Mouse (Mus musculus) erythroid progenitor cell, adult 5-6 weeks (primary cell): ENCODE measurements around the gene Kcnj6. TPM values are rescaled to one million over a fixed set of nuclear protein-coding genes. Genes with fewer than 3 reads are reported as not detected.

Source experiments
- ATAC-seq: replicated peaks from 2 replicates; pipeline ENCODE4 v1.8.0; 2016; ENCODE audit warnings: moderate number of reproducible peaks, mild to moderate bottlenecking, moderate TSS enrichment, inconsistent platforms; ENCODE audit not compliant: poor library complexity, low FRiP score, severe bottlenecking
- total RNA-seq, 2 experiments: library from RNA; stranded (forward) in 1 of 2; stranded (reverse) in 1 of 2; fragments of 150-400 nt in 1 of 2; fragments of 186-747, 209-891 nt in 1 of 2; gene quantifications; 2 replicates each; pipeline versions ENCODE4 v1.2.3 to v1.2.4; 2015 to 2017; ENCODE audit warnings: low replicate concordance in 2 of 2

The Kcnj6 gene
- total RNA-seq, 2 experiments from 2014 or later: not detected

GRCm38 (mm10) chr16:94946848-94947247 lies 50.7 kb downstream of the Kcnj6 start:
- no peak for ATAC-seq

GRCm38 (mm10) chr16:94932702-94933101 lies 64.8 kb downstream of the Kcnj6 start:
- no peak for ATAC-seq

GRCm38 (mm10) chr16:94931343-94932301 lies 65.9 kb downstream of the Kcnj6 start:
- ATAC-seq: no peak

- ATAC-seq: no peak
Observed at GRCm38 (mm10) chr16:94925364-94925763, 72.1 kb downstream of the Kcnj6 start.

- no peak for ATAC-seq
Observed at GRCm38 (mm10) chr16:94919177-94919576, 78.3 kb downstream of the Kcnj6 start.

GRCm38 (mm10) chr16:94906026-94906425 lies 91.5 kb downstream of the Kcnj6 start:
- ATAC-seq: no peak

- no peak for ATAC-seq
Observed at GRCm38 (mm10) chr16:94898832-94899231, 98.7 kb downstream of the Kcnj6 start.

GRCm38 (mm10) chr16:94892162-94892650 lies 105.3 kb downstream of the Kcnj6 start:
- no peak for ATAC-seq

- ATAC-seq: no peak
Observed at GRCm38 (mm10) chr16:94890581-94890980, 106.9 kb downstream of the Kcnj6 start.

- ATAC-seq: no peak
Observed at GRCm38 (mm10) chr16:94890056-94890455, 107.4 kb downstream of the Kcnj6 start.

- no peak for ATAC-seq
Observed at GRCm38 (mm10) chr16:94888554-94888953, 108.9 kb downstream of the Kcnj6 start.

GRCm38 (mm10) chr16:94886398-94886797 lies 111.1 kb downstream of the Kcnj6 start:
- ATAC-seq: no peak

- ATAC-seq: no peak
Observed at GRCm38 (mm10) chr16:94885062-94885461, 112.4 kb downstream of the Kcnj6 start.

- ATAC-seq: no peak
Observed at GRCm38 (mm10) chr16:94883909-94884308, 113.6 kb downstream of the Kcnj6 start.

GRCm38 (mm10) chr16:94883196-94883595 lies 114.3 kb downstream of the Kcnj6 start:
- ATAC-seq: no peak

- no peak for ATAC-seq
Observed at GRCm38 (mm10) chr16:94882111-94882510, 115.4 kb downstream of the Kcnj6 start.

- ATAC-seq: no peak
Observed at GRCm38 (mm10) chr16:94872614-94873272, 124.8 kb downstream of the Kcnj6 start.

GRCm38 (mm10) chr16:94868354-94868753 lies 129.1 kb downstream of the Kcnj6 start:
- ATAC-seq: no peak

GRCm38 (mm10) chr16:94866300-94866956 lies 131.1 kb downstream of the Kcnj6 start:
- ATAC-seq: no peak

- ATAC-seq: no peak
Observed at GRCm38 (mm10) chr16:94865796-94866195, 131.7 kb downstream of the Kcnj6 start.
